Mouse (Mus musculus): Measurements from ENCODE around the gene Atg101.

GRCm38 (mm10) chr15:101316913-101317813, 33.1 kb downstream of the Atg101 start:
- TF ChIP-seq GATA1 (IDR thresholded peaks at IDR 0.05; ENCODE audit: low read length) (no peak), TAL1 (IDR thresholded peaks at IDR 0.05; ENCODE audit: low read length) (no peak)
